Mouse (Mus musculus) testis, postnatal 14 days (tissue): Measurements from ENCODE around the gene Senp6.
"Not testable (repeated sequence)": the region's sequence is repeated elsewhere in the genome, so short reads cannot be mapped to it uniquely, and the experiment has no call there.

Experiments used
- DNase-seq: peaks from one replicate; pipeline ENCODE4 v3.0.0; 2021; ENCODE audit warnings: low spot score

The Senp6 gene

GRCm38 (mm10) chr9:80066367-80067220, at the start of gene Senp6:
Senp6 (plus strand) TSS chr9:80066903.
- peak; percentile 81 for DNase-seq

GRCm38 (mm10) chr9:80020429-80020828, 46.3 kb upstream of the Senp6 start:
- DNase-seq: no peak

GRCm38 (mm10) chr9:80021648-80022047, 45.1 kb upstream of the Senp6 start:
- no peak for DNase-seq

- DNase-seq: peak; percentile 24
Observed at GRCm38 (mm10) chr9:80022821-80023220, 43.9 kb upstream of the Senp6 start.

GRCm38 (mm10) chr9:80025347-80025746, 41.4 kb upstream of the Senp6 start:
- not testable (repeated sequence) for DNase-seq

GRCm38 (mm10) chr9:80026017-80026416, 40.7 kb upstream of the Senp6 start:
- peak; percentile 23 for DNase-seq

- no peak for DNase-seq
Observed at GRCm38 (mm10) chr9:80026581-80027021, 40.1 kb upstream of the Senp6 start.

GRCm38 (mm10) chr9:80037262-80037996, 29.3 kb upstream of the Senp6 start:
- DNase-seq: no peak

- no peak for DNase-seq
Observed at GRCm38 (mm10) chr9:80037997-80038383, 28.7 kb upstream of the Senp6 start.

- DNase-seq: no peak
Observed at GRCm38 (mm10) chr9:80039296-80039815, 27.3 kb upstream of the Senp6 start.

GRCm38 (mm10) chr9:80044301-80044700, 22.4 kb upstream of the Senp6 start:
- not testable (repeated sequence) for DNase-seq

- not testable (repeated sequence) for DNase-seq
Observed at GRCm38 (mm10) chr9:80049271-80049670, 17.4 kb upstream of the Senp6 start.

GRCm38 (mm10) chr9:80052951-80053350, 13.8 kb upstream of the Senp6 start:
- DNase-seq: no peak

- no peak for DNase-seq
Observed at GRCm38 (mm10) chr9:80057690-80058089, 9.0 kb upstream of the Senp6 start.

GRCm38 (mm10) chr9:80065495-80065894, 1.2 kb upstream of the Senp6 start:
- DNase-seq: not testable (repeated sequence)

GRCm38 (mm10) chr9:80067221-80068027, 721 bp downstream of the Senp6 start:
- DNase-seq: peak; percentile 85

GRCm38 (mm10) chr9:80068028-80068515, 1.4 kb downstream of the Senp6 start:
- no peak for DNase-seq

- DNase-seq: no peak
Observed at GRCm38 (mm10) chr9:80068735-80069315, 2.1 kb downstream of the Senp6 start.

- DNase-seq: no peak
Observed at GRCm38 (mm10) chr9:80070026-80070425, 3.3 kb downstream of the Senp6 start.

GRCm38 (mm10) chr9:80071616-80072015, 4.9 kb downstream of the Senp6 start:
- no peak for DNase-seq

GRCm38 (mm10) chr9:80074067-80074466, 7.4 kb downstream of the Senp6 start:
- DNase-seq: no peak
